19 mouse cellular contexts compared by ENCODE assay signal in the genomic region with DNA sequence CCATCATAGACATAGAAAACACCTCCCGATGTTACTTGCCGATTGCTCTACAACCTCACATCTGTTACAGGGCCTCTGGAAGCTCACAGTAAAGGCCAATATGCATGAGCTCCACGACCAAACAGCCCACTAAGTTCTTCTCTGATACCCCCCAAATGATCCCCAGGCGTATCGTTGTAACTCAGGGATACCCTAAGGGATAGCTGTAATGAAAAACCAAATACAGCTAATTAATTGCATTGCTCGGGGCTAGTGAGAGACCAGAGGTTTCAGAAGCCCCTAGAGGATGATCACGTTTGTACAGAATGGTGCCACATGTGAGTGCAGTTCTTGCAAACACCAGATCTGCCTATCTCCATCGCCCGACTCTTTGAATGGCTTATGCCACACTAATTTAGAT.
DNase-seq lines count a peak whose midpoint lies in the region; ATAC-seq and TF ChIP-seq lines count a peak whose summit lies in the region.
"Had no signal": no experiment of that assay in that cellular context is flagged by ENCODE, and none has a peak within 500 bp of the region (broad histone marks: within the 10 kb centered on the region; RNA-seq: fewer than 3 reads in every experiment).

No protein-coding gene starts in this region.

- no peaks in the 10 kb centered on the region for H3K27me3 ChIP-seq in midbrain, embryonic 12.5 days
- H3K27me3 ChIP-seq in midbrain, embryonic 16.5 days (ENCODE audit: control insufficient read depth, insufficient read depth, low read depth, low read length): no peaks in the 10 kb centered on the region
- no peaks in the 10 kb centered on the region for H3K27me3 ChIP-seq in CH12.LX (replicated peaks)
- H3K27me3 ChIP-seq in neural tube, embryonic 14.5 days (ENCODE audit: control insufficient read depth, insufficient read depth, low read length): no peaks in the 10 kb centered on the region
- H3K27me3 ChIP-seq: embryonic facial prominence, embryonic 13.5 days; forebrain, embryonic 13.5 days; hindbrain, embryonic 15.5 days had no signal

- no peak for TF ChIP-seq CTCF in CH12.LX (conservative IDR thresholded peaks at IDR 0.05 in 1 of 2, IDR thresholded peaks at IDR 0.05 in 1 of 2; ENCODE audit: low read depth in 2 of 2, low read length in 2 of 2)
- TF ChIP-seq CTCF in brain, embryonic 14.5 days (IDR thresholded peaks at IDR 0.05; ENCODE audit: borderline replicate concordance, extremely low read depth, insufficient read depth, insufficient read length): no peak

- no peaks in the 10 kb centered on the region for H3K9me3 ChIP-seq in midbrain, embryonic 12.5 days
- H3K9me3 ChIP-seq in midbrain, embryonic 16.5 days (replicated peaks; ENCODE audit: control insufficient read depth, low read length, poor library complexity, severe bottlenecking): no peaks in the 10 kb centered on the region
- no peaks in the 10 kb centered on the region for H3K9me3 ChIP-seq in CH12.LX (replicated peaks; ENCODE audit: low read length)
- H3K9me3 ChIP-seq in neural tube, embryonic 14.5 days (ENCODE audit: control insufficient read depth, low read length): no peaks in the 10 kb centered on the region
- H3K9me3 ChIP-seq: embryonic facial prominence, embryonic 13.5 days; forebrain, embryonic 13.5 days; G1E; hindbrain, embryonic 15.5 days had no signal

- H3K79me2 ChIP-seq in CH12.LX (replicated peaks; ENCODE audit: control insufficient read depth, extremely low read depth, insufficient read depth, poor library complexity, severe bottlenecking): no peaks in the 10 kb centered on the region

- H3K27ac ChIP-seq in midbrain, embryonic 12.5 days (replicated peaks): no peak overlapping the region; the same call in 1 of the 2 replicates
- H3K27ac ChIP-seq in midbrain, embryonic 16.5 days (ENCODE audit: low read length): no peak overlapping the region
- H3K27ac ChIP-seq in CH12.LX (ENCODE audit: insufficient read depth, low read depth): no peak overlapping the region
- no peak overlapping the region for H3K27ac ChIP-seq in neural tube, embryonic 14.5 days (ENCODE audit: low read depth, low read length)
- H3K27ac ChIP-seq: embryonic facial prominence, embryonic 13.5 days; forebrain, embryonic 13.5 days; heart, adult 2 months; hindbrain, embryonic 15.5 days had no signal

- peaks cover 5% of the 10 kb centered on the region; the same call in 1 of the 2 replicates for H3K4me1 ChIP-seq in midbrain, embryonic 12.5 days
- peaks cover 12% of the 10 kb centered on the region for H3K4me1 ChIP-seq in midbrain, embryonic 16.5 days (ENCODE audit: control insufficient read depth, insufficient read depth, low read length)
- H3K4me1 ChIP-seq in CH12.LX (ENCODE audit: control insufficient read depth in 1 of 2, insufficient read depth in 2 of 2): peaks cover 0 to 6% of the 10 kb centered on the region in 2 experiments; a peak in 1 of 4 replicates
- no peaks in the 10 kb centered on the region for H3K4me1 ChIP-seq in neural tube, embryonic 14.5 days (ENCODE audit: control insufficient read depth, insufficient read depth, low read length)

- H3K9ac ChIP-seq in midbrain, embryonic 12.5 days (replicated peaks): no peak overlapping the region
- H3K9ac ChIP-seq in midbrain, embryonic 16.5 days (ENCODE audit: low read depth, low read length): no peak overlapping the region
- H3K9ac ChIP-seq in CH12.LX (ENCODE audit: insufficient read depth, low read depth): no peak overlapping the region
- no peak overlapping the region for H3K9ac ChIP-seq in neural tube, embryonic 14.5 days (replicated peaks; ENCODE audit: low read depth, low read length)
- H3K9ac ChIP-seq: embryonic facial prominence, embryonic 13.5 days; forebrain, embryonic 13.5 days; forebrain, postnatal 0 days; hindbrain, embryonic 15.5 days had no signal

- ATAC-seq in midbrain, embryonic 12.5 days (ENCODE audit: low FRiP score, low read depth): 0 out of 2 replicates have a peak, but pooled peaks have one; percentile 9
- no peak for ATAC-seq in midbrain, embryonic 16.5 days
- ATAC-seq in neural tube, embryonic 14.5 days (ENCODE audit: low read depth): peak; percentile 63; the same call in 1 of the 2 replicates
- ATAC-seq: forebrain, embryonic 13.5 days; forebrain, postnatal 0 days had no signal

- in situ Hi-C loops in CH12.LX (cut with MboI; ENCODE audit: low pct_ligation_motif_present, low pct_unique_long_range_greater_than_20kb, low sequenced_read_pairs): no loop called here

- dilution Hi-C loops in CH12.LX (cut with MboI; ENCODE audit: extremely low pct_ligation_motif_present, extremely low pct_unique_long_range_greater_than_20kb, low sequenced_read_pairs): no loop called here

- H3K36me3 ChIP-seq in midbrain, embryonic 12.5 days: no peaks in the 10 kb centered on the region
- no peaks in the 10 kb centered on the region for H3K36me3 ChIP-seq in midbrain, embryonic 16.5 days (ENCODE audit: control insufficient read depth, insufficient read depth, low read length)
- no peaks in the 10 kb centered on the region for H3K36me3 ChIP-seq in CH12.LX (replicated peaks in 1 of 2; ENCODE audit: control insufficient read depth in 1 of 2, insufficient read depth in 1 of 2, low read length in 1 of 2)
- H3K36me3 ChIP-seq in neural tube, embryonic 14.5 days (ENCODE audit: control insufficient read depth, insufficient read depth, low read length): no peaks in the 10 kb centered on the region
- H3K36me3 ChIP-seq: embryonic facial prominence, embryonic 13.5 days; hindbrain, embryonic 15.5 days had no signal

- no peak for DNase-seq in CH12.LX (ENCODE audit: extremely low read depth)
- DNase-seq in brain, embryonic 14.5 days (ENCODE audit: low read depth): peak; percentile 42
- DNase-seq in adrenal gland, adult 8-10 months: no peak
- no peak for DNase-seq in left cerebral cortex, adult 18-20 months (ENCODE audit: low spot score in 2 of 2)
- DNase-seq: adrenal gland, postnatal 14 days; cerebellum, adult 18-20 months; cerebellum, adult 9-11 months; cerebellum, postnatal 36 days; forebrain, postnatal 0 days; gastrocnemius, postnatal 14 days; heart, adult 2 months had no signal

- H3K4me2 ChIP-seq in midbrain, embryonic 12.5 days (replicated peaks): no peak overlapping the region
- no peak overlapping the region for H3K4me2 ChIP-seq in midbrain, embryonic 16.5 days (ENCODE audit: low read length)
- H3K4me2 ChIP-seq in CH12.LX (ENCODE audit: insufficient read depth, low read depth, poor library complexity, severe bottlenecking): no peak overlapping the region
- H3K4me2 ChIP-seq in neural tube, embryonic 14.5 days (ENCODE audit: low read depth, low read length): no peak overlapping the region
- H3K4me2 ChIP-seq: embryonic facial prominence, embryonic 13.5 days; forebrain, embryonic 13.5 days; heart, embryonic 11.5 days; hindbrain, embryonic 15.5 days had no signal

- TF ChIP-seq POLR2A in CH12.LX (IDR thresholded peaks at IDR 0.05; ENCODE audit: low read depth, low read length): no peak
- no peak for TF ChIP-seq POLR2A in brain, embryonic 14.5 days (IDR thresholded peaks at IDR 0.05; ENCODE audit: borderline replicate concordance, extremely low read depth, insufficient read depth, insufficient read length, poor library complexity, severe bottlenecking)

- no peak for TF ChIP-seq EP300 in CH12.LX (IDR thresholded peaks at IDR 0.05; ENCODE audit: low read length)

- 67% methylated on average over 9 of the region's 9 CpGs for WGBS in midbrain, embryonic 12.5 days
- WGBS in midbrain, embryonic 16.5 days: 45% methylated on average over 9 of the region's 9 CpGs
- 39% methylated on average over 9 of the region's 9 CpGs for WGBS in neural tube, embryonic 14.5 days

- TF ChIP-seq RAD21 in CH12.LX (IDR thresholded peaks at IDR 0.05; ENCODE audit: low read depth, low read length): no peak

- H3K4me3 ChIP-seq in midbrain, embryonic 12.5 days: no peak overlapping the region
- H3K4me3 ChIP-seq in midbrain, embryonic 16.5 days (ENCODE audit: low read depth, low read length): no peak overlapping the region
- no peak overlapping the region for H3K4me3 ChIP-seq in CH12.LX (replicated peaks in 1 of 3; ENCODE audit: low read depth in 2 of 3, low read length in 2 of 3, poor library complexity in 1 of 3)
- no peak overlapping the region for H3K4me3 ChIP-seq in neural tube, embryonic 14.5 days (ENCODE audit: low read depth, low read length)
- H3K4me3 ChIP-seq: embryonic facial prominence, embryonic 13.5 days; forebrain, embryonic 13.5 days; heart, adult 2 months; hindbrain, embryonic 15.5 days had no signal

TF ChIP-seq in CH12.LX, 34 proteins besides CTCF, POLR2A, EP300 and RAD21:
- TF ChIP-seq POLR2AphosphoS2 (IDR thresholded peaks at IDR 0.05; ENCODE audit: low read depth, low read length) (no peak), PAX5 (IDR thresholded peaks at IDR 0.05; ENCODE audit: low read length) (no peak), TBP (conservative IDR thresholded peaks at IDR 0.05; ENCODE audit: low read depth, low read length) (no peak), JUND (conservative IDR thresholded peaks at IDR 0.05; ENCODE audit: low read depth, low read length) (no peak), BHLHE40 (IDR thresholded peaks at IDR 0.05; ENCODE audit: low read depth, low read length) (0 out of 2 replicates have a peak, but pooled peaks have one; percentile 19)
TF ChIP-seq in CH12.LX: peak in this region for 1.
